18 mouse cellular contexts compared by ENCODE assay signal in genomic region chr5:34609966-34610365, GRCm38 (mm10).
"Had no signal": no experiment of that assay in that cellular context is flagged by ENCODE, and none has a peak within 500 bp of the region (broad histone marks: within the 10 kb centered on the region; RNA-seq: fewer than 3 reads in every experiment).

No protein-coding gene starts in this region.

- H3K9ac ChIP-seq: lung, embryonic 14.5 days; midbrain, embryonic 12.5 days; neural tube, embryonic 13.5 days; neural tube, embryonic 15.5 days had no signal

- H3K4me3 ChIP-seq: midbrain, embryonic 10.5 days; midbrain, embryonic 12.5 days; myocyte; neural tube, embryonic 13.5 days; neural tube, embryonic 15.5 days had no signal

- H3K4me2 ChIP-seq: lung, embryonic 14.5 days; midbrain, embryonic 12.5 days; neural tube, embryonic 13.5 days; neural tube, embryonic 15.5 days had no signal

- H3K4me1 ChIP-seq: midbrain, embryonic 10.5 days; midbrain, embryonic 12.5 days; neural tube, embryonic 13.5 days; neural tube, embryonic 15.5 days had no signal

- H3K27ac ChIP-seq: midbrain, embryonic 10.5 days; midbrain, embryonic 12.5 days; neural tube, embryonic 13.5 days; neural tube, embryonic 15.5 days had no signal

- ATAC-seq: midbrain, embryonic 16.5 days had no signal

- DNase-seq: lung, adult 18-20 months; lung, embryonic 14.5 days; lung, postnatal 10 days; lung, postnatal 4 days; midbrain, embryonic 14.5 days; retina, postnatal 1 day; right cerebral cortex, adult 18-20 months; right cerebral cortex, postnatal 25 days; right cerebral cortex, postnatal 4 days; spleen, adult 18-20 months; thymus, adult 18-20 months; thymus, postnatal 25 days had no signal

- H3K9me3 ChIP-seq: midbrain, embryonic 10.5 days; midbrain, embryonic 12.5 days; neural tube, embryonic 13.5 days; neural tube, embryonic 15.5 days had no signal

- H3K27me3 ChIP-seq: midbrain, embryonic 12.5 days; neural tube, embryonic 13.5 days; neural tube, embryonic 15.5 days had no signal
